Mouse (Mus musculus) ES-E14 (cell line): ENCODE measurements around the gene Myocos. TPM values are rescaled to one million over a fixed set of nuclear protein-coding genes. Genes with fewer than 3 reads are reported as not detected.

Source experiments
- DNase-seq: peaks from one replicate; pipeline ENCODE4 v3.0.0-alpha.2; 2013; ENCODE audit warnings: low read depth, low spot score
- H3K27ac ChIP-seq: 2 replicates; pipeline ENCODE4 v1.5.1; 2012; ENCODE audit warnings: low read depth, mild to moderate bottlenecking, low read length, moderate library complexity, mixed read lengths; ENCODE audit not compliant: poor library complexity, insufficient read depth, severe bottlenecking
- H3K36me3 ChIP-seq: 2 replicates; pipeline ENCODE4 v1.6.1; 2012; ENCODE audit warnings: mild to moderate bottlenecking, low read length, moderate library complexity, mixed read lengths; ENCODE audit not compliant: control insufficient read depth, poor library complexity, insufficient read depth, severe bottlenecking
- H3K4me1 ChIP-seq, 2 experiments: fragments of 150-350 bp in 1 of 2; sonication (generic) in 1 of 2; 2 replicates each; pipeline ENCODE4 v1.6.1; 2012; ENCODE audit warnings: low read length in 2 of 2, mild to moderate bottlenecking in 1 of 2, mixed read lengths in 1 of 2; ENCODE audit not compliant: control insufficient read depth in 2 of 2, insufficient read depth in 2 of 2, poor library complexity in 1 of 2
- H3K4me3 ChIP-seq, 2 experiments: fragments of 150-350 bp in 1 of 2; sonication (generic) in 1 of 2; 2 replicates each; pipeline ENCODE4 v1.5.1; 2012; ENCODE audit warnings: low read length in 2 of 2, low read depth in 1 of 2, mild to moderate bottlenecking in 1 of 2, mixed read lengths in 1 of 2; ENCODE audit not compliant: insufficient read depth in 1 of 2, poor library complexity in 1 of 2, severe bottlenecking in 1 of 2
- H3K9ac ChIP-seq: 2 replicates; pipeline ENCODE4 v1.6.1; 2012; ENCODE audit warnings: low read depth, mild to moderate bottlenecking, low read length, mixed read lengths; ENCODE audit not compliant: poor library complexity, insufficient read depth, severe bottlenecking
- H3K9me3 ChIP-seq: fragments of 150-350 bp; sonication (generic); 2 replicates; pipeline ENCODE4 v1.6.1; 2012; ENCODE audit warnings: low read depth, mild to moderate bottlenecking, low read length; ENCODE audit not compliant: control insufficient read depth, insufficient read depth
- CHD2 ChIP-seq: IDR thresholded peaks from 2 replicates; pipeline ENCODE4 v1.6.1; 2014; ENCODE audit warnings: mild to moderate bottlenecking, low read depth, low read length, inconsistent platforms
- HCFC1 ChIP-seq: IDR thresholded peaks from 2 replicates; pipeline ENCODE4 v1.6.1; 2012; ENCODE audit warnings: low read length, inconsistent platforms, borderline replicate concordance; ENCODE audit not compliant: insufficient read depth
- MAFK ChIP-seq: IDR thresholded peaks from 2 replicates; pipeline ENCODE4 v1.6.1; 2014; ENCODE audit warnings: mild to moderate bottlenecking, low read depth, low read length, inconsistent platforms; ENCODE audit not compliant: insufficient read depth
- ZC3H11A ChIP-seq: IDR thresholded peaks from 2 replicates; pipeline ENCODE4 v1.6.1; 2012; ENCODE audit warnings: low read depth, mild to moderate bottlenecking, inconsistent platforms, low read length, borderline replicate concordance
- ZNF384 ChIP-seq: IDR thresholded peaks from 2 replicates; pipeline ENCODE4 v1.6.1; 2012; ENCODE audit warnings: low read depth, low read length, inconsistent platforms
- in situ Hi-C, 2 experiments: fragments of 600-800 bp; cut with MboI; formaldehyde crosslinking; loops; one replicate each; pipeline ENCODE4 v1.15.1; 2025; ENCODE audit warnings: low sequenced_read_pairs in 2 of 2, inconsistent platforms in 1 of 2; ENCODE audit not compliant: unreplicated experiment in 2 of 2
- total RNA-seq: library from RNA; depleted of rRNA; stranded (reverse); fragments of 300-350 nt; gene quantifications from 2 replicates; pipeline ENCODE4 v1.2.3, GENCODE M21; 2012

The Myocos gene
- total RNA-seq, 1 experiment = not detected

DNA sequence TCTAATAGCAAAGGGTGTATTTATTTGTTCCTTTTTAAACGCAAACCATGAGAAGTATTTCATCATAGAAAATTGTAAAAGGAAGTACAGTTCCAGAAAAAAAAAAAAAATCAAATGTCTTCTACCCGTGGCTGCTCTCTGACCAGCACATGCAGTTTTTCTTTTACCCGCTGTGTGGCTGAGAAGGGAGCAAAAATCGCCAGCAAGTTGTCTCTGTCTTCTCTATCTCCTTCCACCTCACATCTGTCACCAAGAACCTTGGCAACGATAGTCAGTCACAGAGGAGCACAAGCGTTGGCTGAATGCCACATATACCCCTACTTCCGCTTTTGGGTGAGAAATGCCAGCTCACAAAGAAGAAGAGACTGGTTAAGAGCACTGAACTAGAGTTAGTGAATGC lies 32.8 kb downstream of the Myocos start:
- no peaks in the 10 kb centered on the region for H3K4me1 ChIP-seq
- H3K27ac ChIP-seq = no peak overlapping the region
- TF ChIP-seq HCFC1 = no peak
- TF ChIP-seq ZNF384 = no peak
- no peak for TF ChIP-seq CHD2
- TF ChIP-seq MAFK = no peak
- no peak for TF ChIP-seq ZC3H11A
- no peak overlapping the region for H3K9ac ChIP-seq
- in situ Hi-C loops = no loop called here
- DNase-seq = no peak
- H3K9me3 ChIP-seq = no peaks in the 10 kb centered on the region
- no peaks in the 10 kb centered on the region for H3K36me3 ChIP-seq
- no peak overlapping the region for H3K4me3 ChIP-seq

DNA sequence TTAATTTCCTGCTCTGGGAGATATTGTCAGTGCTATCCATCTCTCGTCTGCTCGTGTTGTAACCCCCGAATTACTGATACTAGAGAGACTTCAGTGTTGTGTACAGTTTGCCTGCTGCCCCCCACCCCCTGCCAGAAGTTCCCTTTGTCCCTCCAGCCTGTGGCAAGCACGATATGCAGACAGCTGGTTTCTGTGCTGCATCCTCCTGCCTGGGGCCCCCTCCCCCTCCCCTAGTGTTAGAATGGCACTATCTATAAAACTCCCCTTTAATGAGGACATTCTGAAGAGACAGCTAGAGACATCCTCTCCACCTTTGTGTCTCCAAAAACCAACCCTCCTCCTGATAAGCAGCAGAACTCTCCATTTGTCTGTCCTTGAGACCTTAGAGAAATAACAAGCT lies 34.1 kb downstream of the Myocos start:
- H3K4me3 ChIP-seq = no peak overlapping the region
- H3K27ac ChIP-seq = no peak overlapping the region
- H3K9me3 ChIP-seq = no peaks in the 10 kb centered on the region
- TF ChIP-seq CHD2 (no peak), MAFK (no peak), ZC3H11A (no peak), HCFC1 (no peak), ZNF384 (no peak)
- in situ Hi-C loops = no loop called here
- no peaks in the 10 kb centered on the region for H3K4me1 ChIP-seq
- no peak for DNase-seq
- H3K36me3 ChIP-seq = no peaks in the 10 kb centered on the region
- no peak overlapping the region for H3K9ac ChIP-seq

DNA sequence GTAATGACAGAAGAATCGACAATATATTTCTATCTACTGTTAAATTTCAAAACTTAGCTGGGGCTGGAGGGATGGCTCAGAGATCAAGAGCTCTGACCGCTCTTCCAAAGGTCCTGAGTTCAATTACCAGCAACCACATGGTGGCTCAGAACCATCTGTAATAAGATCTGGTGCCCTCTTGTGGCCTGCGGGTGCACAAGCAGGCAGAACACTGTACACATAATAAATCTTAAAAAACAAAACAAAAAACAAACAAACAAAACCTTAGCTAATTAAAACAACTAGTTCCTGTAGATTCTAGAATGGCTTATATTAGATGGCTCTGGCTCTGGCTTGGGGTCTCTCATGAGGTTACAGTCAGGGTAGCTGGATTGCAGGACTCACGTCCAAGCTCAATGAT lies 37.5 kb downstream of the Myocos start:
- peak; percentile 37 for DNase-seq
- no peak overlapping the region for H3K4me3 ChIP-seq

DNA sequence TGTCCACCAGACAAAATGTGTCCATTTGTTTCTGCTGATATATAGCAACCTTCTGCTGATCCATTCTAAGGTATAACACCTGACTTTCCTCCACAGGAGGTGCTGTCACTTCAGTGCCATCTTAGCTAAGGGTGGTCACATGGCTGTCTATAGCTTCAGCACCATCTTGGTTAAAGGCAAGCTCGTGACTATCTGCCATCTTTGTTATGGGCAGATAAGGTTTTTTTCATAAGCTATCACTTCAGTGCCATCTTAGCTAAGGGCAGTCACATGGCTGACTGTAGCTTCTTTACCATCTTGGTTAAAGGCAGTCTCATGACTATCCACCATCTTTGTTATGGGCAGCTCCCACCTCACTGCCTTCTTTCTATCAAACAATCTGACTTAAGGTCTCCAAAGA lies 42.5 kb downstream of the Myocos start:
- no peaks in the 10 kb centered on the region for H3K36me3 ChIP-seq
- H3K9me3 ChIP-seq = no peaks in the 10 kb centered on the region
- no peak overlapping the region for H3K9ac ChIP-seq
- no peak overlapping the region for H3K27ac ChIP-seq
- no peak for DNase-seq
- no peak overlapping the region for H3K4me3 ChIP-seq
- in situ Hi-C loops = no loop called here
- H3K4me1 ChIP-seq = no peaks in the 10 kb centered on the region
- peak; percentile 68; the same call in 1 of the 2 replicates for TF ChIP-seq HCFC1
- no peak for TF ChIP-seq CHD2

More for the DNA sequence above, 37.5 kb downstream of the Myocos start:
- no peak overlapping the region for H3K9ac ChIP-seq
- in situ Hi-C loops = no loop called here
- no peaks in the 10 kb centered on the region for H3K9me3 ChIP-seq
- no peaks in the 10 kb centered on the region for H3K36me3 ChIP-seq
- TF ChIP-seq ZC3H11A (0 out of 2 replicates have a peak, but pooled peaks have one; percentile 53), ZNF384 (no peak)
- H3K4me1 ChIP-seq = no peaks in the 10 kb centered on the region
- no peak overlapping the region for H3K27ac ChIP-seq

DNA sequence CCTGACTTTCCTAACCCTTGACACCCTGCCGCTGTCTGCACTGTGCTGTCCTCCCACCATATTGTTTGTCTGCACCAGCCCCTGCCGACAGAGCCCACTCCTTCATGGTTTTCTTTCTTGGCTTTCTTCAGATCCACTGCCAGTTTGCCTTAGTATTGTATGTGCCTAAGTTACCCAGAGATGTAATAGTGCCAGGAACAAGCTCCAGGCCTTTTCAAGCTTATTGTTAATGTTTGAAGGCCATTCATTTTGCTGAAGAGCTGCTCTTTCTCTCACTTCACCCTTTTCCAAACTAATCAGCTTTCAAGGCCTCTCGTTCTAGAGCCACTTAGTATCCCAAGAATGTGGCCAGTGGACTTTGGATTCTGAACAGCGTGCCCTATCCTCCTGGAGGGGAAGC lies 46.8 kb downstream of the Myocos start:
- Histone ChIP-seq H3K27ac (no peak overlapping the region), H3K36me3 (no peaks in the 10 kb centered on the region), H3K9ac (no peak overlapping the region), H3K4me3 (no peak overlapping the region), H3K9me3 (no peaks in the 10 kb centered on the region), H3K4me1 (peaks cover 0 to 5% of the 10 kb centered on the region in 2 experiments; a peak in 1 of 4 replicates)
- in situ Hi-C loops = no loop called here
- TF ChIP-seq HCFC1 (no peak), ZC3H11A (no peak), ZNF384 (no peak), CHD2 (no peak), MAFK (no peak)
- DNase-seq = no peak
